Mouse (Mus musculus): Measurements from ENCODE around the gene Cdc27. TPM values are rescaled to one million over a fixed set of nuclear protein-coding genes. Genes with fewer than 3 reads are reported as not detected.
"Not testable (repeated sequence)": the region's sequence is repeated elsewhere in the genome, so short reads cannot be mapped to it uniquely, and the experiment has no call there.

Cdc27 gene
- polyA plus RNA-seq, 1 experiment from 2014 or later, result 47.6 TPM

GRCm38 (mm10) chr11:104581446-104582307 lies 31.3 kb upstream of the Cdc27 start:
- Histone ChIP-seq H3K27me3 (replicated peaks) (no peaks in the 10 kb centered on the region; the same call in 1 of the 2 replicates), H3K4me1 (0 out of 2 replicates have a peak, but pooled peaks cover 6% of the 10 kb centered on the region), H3K4me3 (no peak overlapping the region), H3K4me2 (replicated peaks) (no peak overlapping the region), H3K36me3 (no peaks in the 10 kb centered on the region), H3K9me3 (no peaks in the 10 kb centered on the region), H3K27ac (no peak overlapping the region), H3K9ac (no peak overlapping the region)
- no peak for ATAC-seq (ENCODE audit: low FRiP score, low read depth)
- WGBS, result 79% methylated on average over 18 of the region's 18 CpGs

DNA sequence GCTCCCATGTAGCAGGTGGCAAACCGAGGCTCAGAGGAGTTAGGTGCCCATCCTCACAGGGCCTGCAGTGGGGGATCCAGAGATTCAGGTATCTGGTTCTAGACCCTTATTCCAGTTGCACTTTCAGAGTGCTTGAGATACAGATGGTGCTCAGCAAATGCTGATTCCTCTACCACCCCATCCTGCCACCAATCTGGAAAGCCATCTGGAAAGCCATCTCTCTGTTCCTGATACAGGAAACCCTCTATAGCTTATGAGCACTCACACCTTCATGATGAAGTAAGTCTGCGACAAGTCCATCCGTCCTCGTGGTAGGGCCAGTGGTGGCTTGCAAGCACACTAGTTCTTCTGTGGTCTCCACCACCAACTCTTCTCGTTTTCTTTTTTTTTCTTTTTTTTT lies 30.2 kb upstream of the Cdc27 start:
- WGBS, result 93% methylated on average over 5 of the region's 5 CpGs

GRCm38 (mm10) chr11:104580091-104580490 lies 29.7 kb upstream of the Cdc27 start:
- Histone ChIP-seq H3K36me3 (no peaks in the 10 kb centered on the region), H3K27ac (no peak overlapping the region), H3K4me1 (0 out of 2 replicates have a peak, but pooled peaks cover 6% of the 10 kb centered on the region), H3K9me3 (no peaks in the 10 kb centered on the region), H3K4me3 (no peak overlapping the region), H3K27me3 (replicated peaks) (no peaks in the 10 kb centered on the region; the same call in 1 of the 2 replicates), H3K4me2 (replicated peaks) (no peak overlapping the region), H3K9ac (no peak overlapping the region)
- no peak for ATAC-seq (ENCODE audit: low FRiP score, low read depth)
- 75% methylated on average over 6 of the region's 6 CpGs for WGBS

More for the DNA sequence above, 30.2 kb upstream of the Cdc27 start:
- no peak for ATAC-seq (ENCODE audit: low FRiP score, low read depth)
- H3K9ac ChIP-seq, result no peak overlapping the region
- H3K4me2 ChIP-seq (replicated peaks), result no peak overlapping the region
- H3K36me3 ChIP-seq, result no peaks in the 10 kb centered on the region
- no peak overlapping the region for H3K27ac ChIP-seq
- no peak overlapping the region for H3K4me3 ChIP-seq
- H3K4me1 ChIP-seq, result 0 out of 2 replicates have a peak, but pooled peaks cover 6% of the 10 kb centered on the region
- H3K27me3 ChIP-seq (replicated peaks), result no peaks in the 10 kb centered on the region; the same call in 1 of the 2 replicates
- no peaks in the 10 kb centered on the region for H3K9me3 ChIP-seq

DNA sequence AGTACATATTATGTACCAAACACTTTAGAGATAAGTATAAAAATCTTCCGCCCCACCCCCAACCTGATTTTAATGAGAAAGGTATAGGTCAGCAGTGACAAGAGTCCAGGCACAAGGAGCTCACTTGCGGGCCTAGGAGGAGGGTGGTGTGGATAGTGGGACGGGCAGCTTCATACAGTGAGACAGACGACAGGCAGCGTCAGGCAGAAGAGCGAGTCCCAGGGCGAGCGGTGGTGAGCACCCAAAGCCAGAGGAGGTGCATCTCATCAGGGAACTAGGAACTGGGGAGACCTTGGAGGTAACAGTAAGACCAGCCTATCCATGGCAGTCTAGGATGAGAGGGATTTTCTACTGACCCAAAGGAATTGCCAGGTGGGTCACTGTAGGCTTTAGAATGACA lies 29.2 kb upstream of the Cdc27 start:
- H3K9me3 ChIP-seq, result no peaks in the 10 kb centered on the region
- no peak overlapping the region for H3K4me3 ChIP-seq
- H3K36me3 ChIP-seq, result no peaks in the 10 kb centered on the region
- no peak overlapping the region for H3K9ac ChIP-seq
- ATAC-seq (ENCODE audit: low FRiP score, low read depth), result no peak
- 93% methylated on average over 8 of the region's 8 CpGs for WGBS
- H3K4me2 ChIP-seq (replicated peaks), result no peak overlapping the region
- H3K27ac ChIP-seq, result no peak overlapping the region
- H3K27me3 ChIP-seq (replicated peaks), result no peaks in the 10 kb centered on the region; the same call in 1 of the 2 replicates
- 0 out of 2 replicates have a peak, but pooled peaks cover 6% of the 10 kb centered on the region for H3K4me1 ChIP-seq

- Histone ChIP-seq H3K36me3 (no peaks in the 10 kb centered on the region), H3K4me2 (replicated peaks) (no peak overlapping the region), H3K27ac (no peak overlapping the region), H3K9ac (no peak overlapping the region), H3K9me3 (no peaks in the 10 kb centered on the region), H3K27me3 (replicated peaks) (no peaks in the 10 kb centered on the region; the same call in 1 of the 2 replicates), H3K4me3 (no peak overlapping the region), H3K4me1 (0 out of 2 replicates have a peak, but pooled peaks cover 6% of the 10 kb centered on the region)
- no peak for ATAC-seq (ENCODE audit: low FRiP score, low read depth)
- WGBS, result 88% methylated on average over 9 of the region's 9 CpGs
Observed at GRCm38 (mm10) chr11:104579084-104579483, 28.7 kb upstream of the Cdc27 start.

- Histone ChIP-seq H3K36me3 (no peaks in the 10 kb centered on the region), H3K27ac (no peak overlapping the region), H3K4me1 (0 out of 2 replicates have a peak, but pooled peaks cover 6% of the 10 kb centered on the region), H3K4me3 (no peak overlapping the region), H3K9me3 (no peaks in the 10 kb centered on the region), H3K4me2 (replicated peaks) (no peak overlapping the region), H3K9ac (no peak overlapping the region), H3K27me3 (replicated peaks) (no peaks in the 10 kb centered on the region; the same call in 1 of the 2 replicates)
- ATAC-seq (ENCODE audit: low FRiP score, low read depth), result no peak
- 57% methylated on average over 5 of the region's 5 CpGs for WGBS
Observed at GRCm38 (mm10) chr11:104578074-104578473, 27.7 kb upstream of the Cdc27 start.

DNA sequence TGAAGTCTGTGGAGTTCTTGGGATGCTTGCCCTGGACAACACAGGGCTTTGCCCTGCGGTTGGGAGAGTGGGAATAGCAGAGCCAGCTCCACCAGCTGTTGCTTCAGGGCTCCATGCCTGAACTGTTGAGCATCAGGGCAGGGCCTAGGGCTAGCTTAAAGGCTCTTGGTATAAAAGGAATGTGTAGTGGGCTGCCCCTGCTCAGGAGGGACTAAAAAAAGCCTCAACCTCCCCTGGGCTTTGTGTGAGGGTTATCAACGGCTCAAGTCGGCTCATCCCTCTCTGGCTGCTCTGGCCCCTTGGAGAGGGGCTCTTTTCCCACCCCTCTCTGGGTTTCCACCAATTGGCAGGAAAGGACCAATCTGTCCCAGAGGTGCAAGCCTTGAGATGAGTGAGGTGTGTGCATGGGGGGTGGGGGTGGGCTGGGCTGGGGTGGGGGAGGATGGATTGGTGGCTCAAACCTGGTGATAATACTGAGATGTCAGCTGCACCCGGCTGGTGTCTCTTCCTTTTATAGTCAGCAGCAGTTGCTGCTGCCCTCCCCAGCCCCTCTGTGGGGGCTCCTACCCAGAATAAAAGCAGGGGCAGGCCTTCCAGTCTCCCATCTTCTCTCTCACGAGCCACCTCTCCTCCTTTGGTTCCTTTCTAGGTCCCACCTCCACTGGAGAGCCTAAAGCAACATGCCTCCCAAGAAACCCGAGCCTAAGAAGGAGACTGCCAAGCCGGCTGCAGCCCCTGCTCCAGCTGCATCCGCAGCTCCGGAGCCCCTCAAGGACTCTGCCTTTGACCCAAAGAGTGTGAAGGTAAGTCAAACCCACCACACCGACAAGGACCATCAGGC lies 26.6 kb upstream of the Cdc27 start:
- H3K4me2 ChIP-seq (replicated peaks), result no peak overlapping the region
- no peaks in the 10 kb centered on the region; the same call in 1 of the 2 replicates for H3K27me3 ChIP-seq (replicated peaks)
- H3K4me3 ChIP-seq, result no peak overlapping the region
- H3K4me1 ChIP-seq, result 0 out of 2 replicates have a peak, but pooled peaks cover 6% of the 10 kb centered on the region
- H3K9ac ChIP-seq, result no peak overlapping the region
- WGBS, result 47% methylated on average over 10 of the region's 10 CpGs
- ATAC-seq (ENCODE audit: low FRiP score, low read depth), result no peak
- H3K36me3 ChIP-seq, result no peaks in the 10 kb centered on the region
- H3K27ac ChIP-seq, result no peak overlapping the region
- no peaks in the 10 kb centered on the region for H3K9me3 ChIP-seq

DNA sequence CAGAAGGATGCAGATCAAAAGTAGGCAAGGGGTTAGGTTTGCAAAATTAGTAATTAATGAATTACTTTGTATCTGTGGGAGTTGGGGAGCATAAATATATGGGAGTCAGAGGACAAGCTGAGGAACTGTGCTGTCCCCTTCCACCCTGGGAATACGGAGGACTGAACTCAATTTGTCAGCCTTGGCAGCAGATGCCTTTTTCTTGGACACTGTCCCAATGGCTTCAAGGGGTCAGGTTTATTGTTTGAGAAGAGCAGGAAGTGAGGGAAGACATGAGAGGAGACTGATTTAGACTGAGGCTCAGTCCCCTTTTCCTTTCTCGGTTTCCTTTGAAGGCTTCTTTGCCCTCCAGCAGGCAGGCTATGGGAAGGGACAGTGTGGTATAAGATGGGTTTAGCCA lies 22.1 kb upstream of the Cdc27 start:
- Histone ChIP-seq H3K9me3 (0 out of 2 replicates have a peak, but pooled peaks cover 5% of the 10 kb centered on the region), H3K9ac (no peak overlapping the region), H3K4me3 (no peak overlapping the region), H3K27me3 (replicated peaks) (0 out of 2 replicates have a peak, but pooled peaks cover 3% of the 10 kb centered on the region), H3K4me2 (replicated peaks) (no peak overlapping the region), H3K27ac (no peak overlapping the region), H3K36me3 (no peaks in the 10 kb centered on the region), H3K4me1 (no peaks in the 10 kb centered on the region)
- WGBS, result 63% methylated on average over 2 of the region's 2 CpGs
- no peak for ATAC-seq (ENCODE audit: low FRiP score, low read depth)

- WGBS, result 60% methylated on average over 7 of the region's 7 CpGs
- H3K4me3 ChIP-seq, result no peak overlapping the region
Observed at GRCm38 (mm10) chr11:104572091-104572490, 21.7 kb upstream of the Cdc27 start.

DNA sequence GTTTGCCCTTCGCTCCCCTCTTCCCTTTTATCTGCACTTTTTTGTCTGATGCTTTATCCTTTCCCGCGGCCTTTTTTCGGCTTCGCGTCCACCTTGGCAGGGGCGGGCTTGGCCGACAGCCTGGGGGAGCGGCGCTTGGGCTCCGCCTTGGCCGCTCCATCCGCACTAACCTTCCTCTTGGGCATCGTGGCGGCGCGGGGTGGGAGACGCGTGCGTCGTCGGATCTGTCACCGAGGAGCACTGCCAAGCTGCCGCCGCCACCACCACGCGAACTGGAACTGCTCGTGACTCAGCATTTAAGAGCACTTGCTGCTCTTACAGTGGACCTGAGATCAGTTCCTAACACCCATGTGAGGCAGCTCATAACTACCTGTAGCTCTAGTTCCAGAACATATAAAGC lies 21.0 kb upstream of the Cdc27 start:
- not testable (repeated sequence) for ATAC-seq (ENCODE audit: low FRiP score, low read depth); H3K36me3 ChIP-seq
- WGBS, result 3% methylated on average over 28 of the region's 28 CpGs

More at GRCm38 (mm10) chr11:104572091-104572490, 21.7 kb upstream of the Cdc27 start:
- Histone ChIP-seq H3K27ac (no peak overlapping the region), H3K36me3 (no peaks in the 10 kb centered on the region), H3K4me2 (replicated peaks) (no peak overlapping the region), H3K9ac (no peak overlapping the region), H3K9me3 (0 out of 2 replicates have a peak, but pooled peaks cover 5% of the 10 kb centered on the region), H3K27me3 (replicated peaks) (0 out of 2 replicates have a peak, but pooled peaks cover 3% of the 10 kb centered on the region), H3K4me1 (no peaks in the 10 kb centered on the region)
- ATAC-seq (ENCODE audit: low FRiP score, low read depth), result no peak

GRCm38 (mm10) chr11:104570515-104570914 lies 20.1 kb upstream of the Cdc27 start:
- not testable (repeated sequence) for H3K36me3 ChIP-seq; H3K4me3 ChIP-seq; ATAC-seq (ENCODE audit: low FRiP score, low read depth); H3K4me2 ChIP-seq (replicated peaks); H3K9ac ChIP-seq; H3K27ac ChIP-seq; H3K27me3 ChIP-seq (replicated peaks); H3K4me1 ChIP-seq; H3K9me3 ChIP-seq
- WGBS, result 85% methylated on average over 8 of the region's 8 CpGs

More for the DNA sequence above, 21.0 kb upstream of the Cdc27 start:
- Histone ChIP-seq H3K9ac (peak overlapping the region; percentile 44; the same call in 1 of the 2 replicates), H3K4me3 (peak overlapping the region; percentile 26), H3K4me2 (replicated peaks) (peak overlapping the region; percentile 65)
- not testable (repeated sequence) for H3K27me3 ChIP-seq (replicated peaks); H3K9me3 ChIP-seq; H3K27ac ChIP-seq; H3K4me1 ChIP-seq

- ATAC-seq (ENCODE audit: low FRiP score, low read depth), result no peak
- no peaks in the 10 kb centered on the region for H3K36me3 ChIP-seq
- H3K9me3 ChIP-seq, result 0 out of 2 replicates have a peak, but pooled peaks cover 5% of the 10 kb centered on the region
- no peak overlapping the region for H3K27ac ChIP-seq
- no peak overlapping the region for H3K4me2 ChIP-seq (replicated peaks)
- H3K9ac ChIP-seq, result no peak overlapping the region
- H3K27me3 ChIP-seq (replicated peaks), result 0 out of 2 replicates have a peak, but pooled peaks cover 3% of the 10 kb centered on the region
- no peaks in the 10 kb centered on the region for H3K4me1 ChIP-seq
- WGBS, result 97% methylated on average over 4 of the region's 4 CpGs
- no peak overlapping the region for H3K4me3 ChIP-seq
Observed at GRCm38 (mm10) chr11:104568326-104568725, 17.9 kb upstream of the Cdc27 start.
